Mouse (Mus musculus): ENCODE data around the gene Srarp. TPM values are rescaled to one million over a fixed set of nuclear protein-coding genes. Genes with fewer than 3 reads are reported as not detected.

Srarp gene
- polyA plus RNA-seq, 1 experiment from 2014 or later, result not detected

Other genes starting within 250 kb of the Srarp start
- 5.8 TPM in 2 replicates for gene Rsg1, start 222.1 kb downstream of the Srarp start, polyA plus RNA-seq (2015; fragmentation: Nextera tagmentation; extraction: Ambion mirVana)
- 20.9 and 24.3 TPM in 2 replicates for gene Arhgef19, start 196.6 kb downstream of the Srarp start, polyA plus RNA-seq (2015; fragmentation: Nextera tagmentation; extraction: Ambion mirVana)
- 5.9 and 7.3 TPM in 2 replicates for gene Epha2, start 134.9 kb downstream of the Srarp start, polyA plus RNA-seq (2015; fragmentation: Nextera tagmentation; extraction: Ambion mirVana)
- gene Fam131c, start 67.9 kb downstream of the Srarp start, polyA plus RNA-seq (2015; fragmentation: Nextera tagmentation; extraction: Ambion mirVana), result 2.8 and 3.9 TPM in 2 replicates
- gene Clcnka, start 37.4 kb downstream of the Srarp start, polyA plus RNA-seq (2015; fragmentation: Nextera tagmentation; extraction: Ambion mirVana), result 0.21 and 0.35 TPM in 2 replicates
- 0.14 TPM in 1 of 2 replicates, not detected in the other for gene Clcnkb, start 20.1 kb downstream of the Srarp start, polyA plus RNA-seq (2015; fragmentation: Nextera tagmentation; extraction: Ambion mirVana)
- gene Hspb7, start 15.3 kb downstream of the Srarp start, polyA plus RNA-seq (2015; fragmentation: Nextera tagmentation; extraction: Ambion mirVana), result 2.4 and 2.8 TPM in 2 replicates
- 27.5 and 30.9 TPM in 2 replicates for gene Zbtb17, start 8.5 kb upstream of the Srarp start, polyA plus RNA-seq (2015; fragmentation: Nextera tagmentation; extraction: Ambion mirVana)
- gene Spen, start 102.5 kb upstream of the Srarp start, polyA plus RNA-seq (2015; fragmentation: Nextera tagmentation; extraction: Ambion mirVana), result 8.4 and 10.4 TPM in 2 replicates
- 71.1 and 77.2 TPM in 2 replicates for gene Fblim1, start 170.0 kb upstream of the Srarp start, polyA plus RNA-seq (2015; fragmentation: Nextera tagmentation; extraction: Ambion mirVana)
- 4.0 and 6.1 TPM in 2 replicates for gene Tmem82, start 182.5 kb upstream of the Srarp start, polyA plus RNA-seq (2015; fragmentation: Nextera tagmentation; extraction: Ambion mirVana)
- 0.71 and 0.76 TPM in 2 replicates for gene Slc25a34, start 187.7 kb upstream of the Srarp start, polyA plus RNA-seq (2015; fragmentation: Nextera tagmentation; extraction: Ambion mirVana)
- gene Plekhm2, start 228.8 kb upstream of the Srarp start, polyA plus RNA-seq (2015; fragmentation: Nextera tagmentation; extraction: Ambion mirVana), result 6.2 and 6.9 TPM in 2 replicates
- 1.0 TPM in 1 of 2 replicates, not detected in the other for gene Rsc1a1, start 249.5 kb upstream of the Srarp start, polyA plus RNA-seq (2015; fragmentation: Nextera tagmentation; extraction: Ambion mirVana)

Data from stomach, embryonic 15.5 days (tissue).